Mouse (Mus musculus): ENCODE data around the gene Sla2.
"Not testable (repeated sequence)": the region's sequence is repeated elsewhere in the genome, so short reads cannot be mapped to it uniquely, and the experiment has no call there.

Gene Sla2

DNA sequence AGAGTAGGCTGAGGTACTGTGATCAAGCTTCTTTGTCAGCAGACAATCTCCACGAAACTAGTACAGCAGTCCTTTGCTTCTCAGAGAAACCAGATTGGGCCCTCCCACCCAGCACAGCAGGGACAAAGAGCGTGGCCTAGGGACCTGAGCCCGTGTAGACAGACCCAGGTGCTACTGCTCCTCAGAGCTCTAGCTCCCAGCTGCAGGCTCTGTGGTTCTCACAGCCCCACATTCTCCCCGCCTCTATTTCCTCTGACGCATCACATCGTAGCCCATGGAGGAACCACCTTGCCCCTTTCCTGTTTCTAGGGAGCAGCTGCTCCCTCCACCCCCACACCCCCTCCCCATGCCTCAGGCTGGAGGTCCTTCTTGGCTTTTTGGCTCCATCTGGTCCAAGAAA, at the start of gene Sla2:
TSS of gene Sla2 (minus strand) at position 176 of the 400 bp plus-strand sequence.
- no peak for DNase-seq

DNA sequence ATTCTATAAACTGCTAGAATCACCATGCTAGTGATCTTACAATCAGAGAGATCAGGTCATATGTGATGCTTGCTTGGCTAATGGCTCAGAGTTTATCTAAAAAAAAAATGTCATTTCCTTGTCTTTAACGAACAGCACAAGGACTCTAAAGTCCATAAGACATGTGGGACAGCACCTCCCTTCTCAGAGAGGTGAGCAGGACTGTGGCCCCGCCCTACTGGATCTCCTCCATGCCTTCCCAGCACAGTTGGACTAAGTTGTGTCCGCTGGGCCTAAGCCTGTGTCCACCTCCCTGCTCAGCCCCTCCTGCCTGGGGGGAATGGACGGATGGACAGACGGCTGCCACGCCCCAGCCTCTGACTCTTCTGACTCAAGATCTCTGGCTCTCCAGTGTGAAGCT, 48.0 kb upstream of the Sla2 start:
- peak; percentile 6 for DNase-seq

DNA sequence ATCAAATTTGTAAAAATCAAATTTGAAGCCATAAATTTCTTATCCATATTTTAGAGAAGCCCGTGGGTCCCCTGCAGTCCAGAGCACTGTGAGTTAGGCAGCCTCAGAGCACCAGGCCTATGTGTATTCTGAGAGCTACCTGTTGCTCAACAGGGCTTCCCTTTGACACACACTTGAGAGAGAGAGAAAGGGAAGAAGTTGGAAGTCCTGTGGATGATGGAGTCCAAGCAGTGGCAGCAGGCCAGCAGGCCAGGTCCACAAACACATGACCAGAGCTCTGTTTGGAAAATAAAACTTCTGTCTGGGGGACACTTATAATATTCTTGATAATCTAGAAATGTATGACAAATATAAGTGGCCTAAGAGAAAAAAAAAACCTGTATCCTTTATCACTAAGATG, 46.4 kb upstream of the Sla2 start:
- peak; percentile 13 for DNase-seq

DNA sequence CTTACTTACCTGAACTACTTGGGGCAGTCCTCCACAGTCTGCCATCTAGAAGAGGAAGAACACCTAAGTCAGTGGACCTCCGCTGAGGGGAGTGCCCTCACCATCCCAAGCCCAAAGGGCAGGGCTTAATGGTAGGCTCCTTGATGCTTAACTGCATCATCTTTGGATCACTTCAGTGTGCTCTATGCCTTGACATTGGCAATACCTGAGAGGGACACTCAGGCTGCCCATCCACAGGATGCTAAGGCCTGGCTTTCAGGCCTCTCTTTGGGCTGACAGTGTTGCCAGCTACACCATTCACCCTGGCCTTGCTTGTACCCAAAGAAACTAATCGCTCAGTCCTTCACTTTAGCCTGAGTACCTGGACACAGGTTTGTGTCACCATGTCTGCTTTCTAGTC, 44.4 kb upstream of the Sla2 start:
- no peak for DNase-seq

DNA sequence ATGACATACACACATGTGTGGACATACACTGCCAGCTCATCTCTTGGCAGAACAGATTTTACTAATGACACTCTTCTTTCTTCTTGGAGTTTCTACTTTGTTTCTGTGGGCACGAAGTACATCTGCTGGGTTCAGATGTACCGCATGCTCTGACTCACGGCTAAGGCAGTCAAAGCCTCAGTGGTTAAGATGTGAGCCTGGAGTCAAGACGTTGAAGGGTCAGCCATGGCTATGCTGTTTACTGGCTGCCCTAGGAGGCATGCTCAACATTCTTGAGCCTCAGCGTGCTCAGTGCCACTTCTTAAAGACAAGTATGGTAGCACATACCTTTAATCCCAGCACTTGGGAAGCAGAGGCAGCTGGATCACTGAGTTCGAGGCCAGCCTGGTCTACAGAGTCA, 43.6 kb upstream of the Sla2 start:
- DNase-seq, result no peak

DNA sequence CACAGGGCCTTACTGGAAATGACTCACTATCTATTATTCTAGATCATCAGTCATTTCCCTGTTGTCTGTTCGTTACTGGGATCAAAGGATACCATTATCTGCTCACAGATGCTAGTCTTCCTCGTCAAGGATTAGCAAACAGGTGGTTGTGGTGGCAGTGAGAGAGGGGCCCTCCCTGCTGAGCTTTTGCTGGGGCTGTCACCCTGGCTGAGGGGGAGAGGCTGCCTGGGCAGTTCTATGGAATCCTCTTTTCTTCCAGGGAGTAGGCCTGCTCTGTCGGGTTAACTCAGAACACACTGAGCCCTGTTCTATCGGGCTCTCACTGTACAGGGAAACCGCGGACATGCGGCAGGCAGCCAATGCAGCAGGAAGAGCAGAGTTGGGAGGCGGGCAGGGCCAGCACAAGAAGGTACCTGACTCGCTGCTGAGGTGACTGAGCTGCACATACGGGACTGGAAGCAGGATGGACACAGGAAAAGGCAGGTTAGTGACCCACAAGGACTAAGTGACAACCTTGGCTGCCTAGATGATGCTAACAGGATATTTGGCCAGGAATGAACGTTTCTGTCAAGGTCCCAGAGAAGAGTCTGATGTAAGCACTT, 42.6 kb upstream of the Sla2 start:
- peak; percentile 6 for DNase-seq

DNA sequence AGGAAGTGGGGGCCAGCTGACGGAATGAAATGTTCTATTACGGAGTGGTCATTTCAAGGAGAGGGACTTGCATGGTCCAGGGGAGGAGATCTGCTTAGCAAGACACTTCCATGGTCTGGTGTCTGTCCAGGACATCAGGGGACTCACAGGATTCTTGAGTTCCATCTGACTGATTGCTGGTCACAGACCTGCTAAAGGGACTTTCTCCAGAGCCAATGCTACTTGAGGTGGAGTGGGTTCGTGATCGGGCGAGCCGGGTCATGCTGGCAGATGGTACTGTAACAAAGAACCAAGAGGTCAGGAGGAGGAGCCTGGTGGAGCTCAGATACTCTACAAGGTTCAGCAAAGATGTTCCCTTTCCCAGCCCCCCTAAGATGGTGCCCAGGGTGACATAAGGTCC, 41.6 kb upstream of the Sla2 start:
- DNase-seq, result peak; percentile 3

DNA sequence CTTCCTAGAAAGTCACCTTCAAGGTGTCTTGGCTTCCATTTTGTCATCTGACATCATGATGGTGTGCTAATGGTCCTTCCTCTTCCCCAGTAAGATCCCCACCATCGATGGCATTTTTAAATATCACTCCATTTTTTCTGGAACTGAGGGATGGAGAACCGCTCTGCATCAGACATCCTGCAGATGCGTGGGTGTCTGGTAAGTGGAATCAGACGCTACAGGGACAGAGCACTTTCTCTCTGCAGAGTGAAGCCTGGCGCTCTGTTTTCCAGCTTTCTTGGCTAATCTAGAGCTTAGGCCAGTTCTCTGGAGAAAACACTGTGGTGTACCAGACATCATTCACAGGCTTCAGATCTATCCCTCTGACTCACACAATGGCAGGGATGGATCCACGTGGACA, 40.7 kb upstream of the Sla2 start:
- DNase-seq, result no peak

DNA sequence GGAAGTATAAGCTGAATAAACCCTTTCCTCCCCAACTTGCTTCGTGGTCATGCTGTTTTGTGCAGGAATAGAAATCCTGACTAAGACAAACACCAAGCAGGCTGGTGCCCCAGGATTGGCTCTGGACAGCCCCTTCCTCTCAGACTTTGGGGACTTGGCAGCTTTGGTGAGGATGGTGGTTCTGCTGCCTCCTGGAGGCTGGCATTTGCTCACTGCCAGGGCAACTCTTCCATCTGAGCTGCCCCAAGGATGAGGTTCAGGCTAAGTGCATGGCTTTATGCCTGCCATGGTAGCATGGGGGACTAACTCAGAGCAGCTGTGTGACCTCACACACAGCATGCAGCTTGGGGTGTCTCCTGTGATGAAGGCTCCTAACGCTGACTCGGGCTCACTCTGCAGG, 38.6 kb upstream of the Sla2 start:
- DNase-seq, result not testable (repeated sequence)

DNA sequence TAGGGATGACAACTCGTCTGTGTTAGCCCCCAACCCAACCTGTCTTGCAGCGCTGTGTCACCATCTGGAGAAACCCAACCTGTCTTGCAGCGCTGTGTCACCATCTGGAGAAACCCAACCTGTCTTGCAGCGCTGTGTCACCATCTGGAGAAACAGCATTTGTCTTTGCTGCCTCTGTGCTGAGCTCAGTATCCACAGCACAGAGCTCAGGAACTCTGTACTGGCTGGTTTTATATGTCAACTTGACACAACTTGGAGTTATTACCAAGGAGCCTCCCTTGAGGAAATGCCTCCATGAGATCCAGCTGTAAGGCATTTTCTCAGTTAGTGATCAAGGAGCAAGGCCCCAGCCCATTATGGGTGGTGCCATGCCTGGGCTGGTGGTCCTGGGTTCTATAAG, 38.1 kb upstream of the Sla2 start:
- not testable (repeated sequence) for DNase-seq

DNA sequence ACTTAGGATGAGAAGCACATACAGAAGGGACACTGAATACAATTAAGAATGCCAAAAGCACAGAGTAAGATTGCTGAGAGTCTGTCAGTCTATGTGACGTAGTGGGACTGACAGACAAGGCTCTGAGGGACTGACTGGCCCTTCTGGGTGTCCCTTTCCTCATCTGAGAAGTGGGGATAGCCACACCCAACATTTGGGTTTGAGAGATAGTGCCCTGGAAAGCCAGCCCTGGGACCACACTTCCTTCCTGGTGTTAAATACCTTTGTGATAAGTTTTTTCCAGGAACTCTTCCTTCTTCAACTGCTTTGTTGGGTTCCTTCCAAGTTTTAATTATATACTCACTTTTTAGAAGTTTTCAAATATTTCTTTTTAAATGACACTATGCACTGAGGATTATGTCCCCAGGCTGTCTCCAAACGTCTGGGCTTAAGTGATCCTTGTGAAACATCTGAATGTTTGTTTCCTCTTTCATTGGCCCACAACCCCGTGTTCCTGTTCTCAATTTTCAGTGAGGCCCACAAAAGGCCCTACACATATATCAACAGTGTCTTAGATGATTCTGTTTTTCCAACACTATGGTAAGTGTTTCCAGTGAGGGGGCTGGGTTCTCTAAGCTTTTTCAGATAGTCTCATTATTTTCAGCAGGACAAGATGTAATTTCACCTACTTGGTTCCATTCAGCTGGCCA, 37.4 kb upstream of the Sla2 start:
- DNase-seq, result no peak

DNA sequence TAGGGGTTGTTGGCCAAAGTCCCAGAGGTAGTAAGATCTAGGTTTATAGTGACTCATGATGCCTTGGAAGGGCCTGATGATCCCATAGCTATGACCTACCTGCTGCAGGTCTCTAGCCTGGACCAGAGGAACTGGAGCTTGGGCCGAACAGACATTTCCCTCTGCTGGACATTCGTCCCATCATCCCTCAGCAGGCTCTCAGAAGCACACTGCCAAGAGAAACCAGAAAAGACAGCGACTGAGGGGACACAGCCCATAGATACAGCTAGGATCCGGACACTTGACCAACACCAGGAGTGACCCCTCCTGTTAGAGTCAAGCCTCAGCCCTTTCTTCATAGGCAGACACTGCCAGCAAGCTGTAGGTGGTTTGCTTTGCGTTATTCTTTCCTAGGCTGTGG, 36.1 kb upstream of the Sla2 start:
- no peak for DNase-seq

DNA sequence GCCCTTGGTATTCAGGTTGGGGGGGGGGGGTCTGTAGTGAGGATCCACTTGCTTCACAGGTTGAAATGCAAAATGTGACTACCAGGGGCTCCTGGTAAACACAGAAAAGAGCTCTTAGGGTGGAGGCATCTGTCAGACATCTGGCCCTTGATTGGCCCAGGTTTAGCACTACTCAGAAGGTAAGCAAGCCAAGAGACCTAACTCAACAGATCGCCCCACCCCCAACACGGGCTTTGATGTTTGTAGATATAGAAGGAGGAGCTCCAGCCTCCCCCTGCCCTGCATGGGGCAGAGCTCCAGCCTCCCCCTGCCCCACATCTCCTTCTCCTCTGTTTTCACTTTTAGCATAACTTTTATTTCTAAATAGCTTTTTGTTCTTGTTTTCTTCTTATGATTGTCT, 32.8 kb upstream of the Sla2 start:
- no peak for DNase-seq

DNA sequence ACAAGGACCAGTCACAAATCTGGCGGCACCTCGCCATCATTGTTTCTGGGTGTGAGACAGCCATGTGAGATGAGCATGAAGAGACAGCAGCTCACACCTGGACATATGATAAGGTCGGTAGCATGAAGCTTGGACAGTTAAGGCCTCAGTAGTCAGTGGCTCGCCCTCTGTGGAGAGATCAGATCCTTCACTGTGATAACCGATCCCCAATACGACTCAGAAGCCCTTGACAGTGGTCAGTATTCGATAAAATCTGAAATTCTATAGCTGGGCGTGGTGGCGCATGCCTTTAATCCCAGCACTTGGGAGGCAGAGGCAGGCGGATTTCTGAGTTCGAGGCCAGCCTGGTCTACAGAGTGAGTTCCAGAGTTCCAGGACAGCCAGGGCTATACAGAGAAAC, 32.2 kb upstream of the Sla2 start:
- not testable (repeated sequence) for DNase-seq

DNA sequence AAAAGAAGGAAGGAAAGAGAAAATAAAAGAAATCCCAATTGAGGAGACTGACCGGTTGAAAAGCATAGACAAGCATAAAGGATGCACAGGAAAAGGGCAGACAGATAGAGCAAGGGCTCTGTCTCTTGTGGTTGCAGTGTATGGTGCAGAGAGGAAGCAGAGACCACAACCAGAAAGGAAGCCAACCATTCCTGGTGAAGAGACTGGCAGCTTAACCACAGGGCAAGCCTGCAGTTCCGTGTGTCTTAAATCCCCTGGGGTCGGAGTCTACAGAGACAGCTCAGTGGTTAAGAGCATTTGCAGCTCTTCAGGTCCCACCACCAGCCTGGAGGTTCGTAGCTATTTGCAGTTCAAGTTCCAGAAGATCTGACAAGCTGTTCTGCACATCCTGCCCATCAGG, 31.6 kb upstream of the Sla2 start:
- no peak for DNase-seq

DNA sequence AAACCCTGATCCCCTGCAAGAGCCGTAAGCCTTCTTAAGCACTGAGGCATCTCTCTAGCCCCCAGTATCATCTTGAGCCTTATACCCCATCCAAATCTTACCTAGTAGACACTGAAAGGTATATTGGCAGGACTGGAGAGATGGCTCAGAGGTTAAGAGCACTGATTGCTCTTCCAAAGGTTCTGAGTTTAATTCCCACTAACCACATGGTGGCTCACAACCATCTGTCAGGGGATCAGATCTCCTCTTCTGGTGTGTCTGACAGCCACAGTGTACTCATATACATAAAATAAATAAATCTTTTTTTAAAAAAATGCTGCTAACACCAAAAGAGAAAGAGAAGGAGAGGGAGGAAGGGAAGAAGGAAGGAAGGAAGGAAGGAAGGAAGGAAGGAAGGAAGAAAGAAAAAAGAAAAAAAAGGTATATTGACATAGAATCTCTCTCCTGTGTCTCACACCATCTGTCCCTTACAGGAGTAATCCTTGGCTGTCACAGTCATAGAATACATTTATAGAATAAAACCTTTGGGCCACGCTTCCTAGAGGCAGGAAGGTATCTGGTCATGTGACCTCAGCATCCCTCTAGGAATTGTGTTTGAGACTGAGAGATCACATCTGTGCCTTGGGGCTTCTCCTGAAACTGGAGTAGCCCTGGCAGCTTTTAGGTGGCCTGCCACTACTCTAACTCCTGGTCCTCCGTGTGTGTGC, 29.6 kb upstream of the Sla2 start:
- DNase-seq, result no peak

DNA sequence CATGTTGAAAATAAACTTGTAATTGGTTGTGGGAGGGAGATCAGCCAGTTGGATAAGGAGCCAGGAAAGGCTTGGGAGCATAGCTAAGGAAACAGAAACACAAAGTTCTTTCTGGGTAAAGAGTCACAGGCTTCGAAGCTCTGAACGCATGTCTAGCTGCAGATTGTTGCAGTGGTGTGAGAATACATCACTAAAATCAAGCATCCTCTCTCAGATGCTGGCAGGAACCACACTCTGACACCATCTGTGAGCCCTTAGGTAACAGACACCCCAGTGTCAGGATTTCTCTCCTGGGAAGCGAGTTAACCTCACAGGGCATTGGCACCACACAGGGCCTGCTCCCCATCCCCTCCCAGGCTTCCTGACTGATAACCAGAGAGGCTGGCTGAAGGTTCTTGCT, 28.6 kb upstream of the Sla2 start:
- DNase-seq, result no peak

DNA sequence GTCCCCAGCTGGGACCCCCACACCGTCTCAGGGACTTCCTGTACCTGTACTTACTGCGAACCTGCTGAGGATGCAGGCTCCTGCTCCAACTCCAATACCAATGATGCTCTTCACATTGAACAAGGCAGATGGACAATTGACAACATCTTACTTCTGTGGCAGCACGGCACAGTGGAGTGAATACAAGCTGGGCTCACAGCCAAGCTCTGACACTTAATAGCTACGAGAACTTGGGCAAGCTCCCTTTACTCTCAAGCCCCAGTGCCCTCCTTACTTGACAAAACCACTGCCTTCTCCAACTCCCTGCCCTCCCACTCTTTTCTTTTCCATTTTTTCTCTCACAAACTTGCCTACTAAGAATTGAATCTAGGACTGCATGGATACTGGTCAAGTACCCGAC, 26.2 kb upstream of the Sla2 start:
- no peak for DNase-seq

DNA sequence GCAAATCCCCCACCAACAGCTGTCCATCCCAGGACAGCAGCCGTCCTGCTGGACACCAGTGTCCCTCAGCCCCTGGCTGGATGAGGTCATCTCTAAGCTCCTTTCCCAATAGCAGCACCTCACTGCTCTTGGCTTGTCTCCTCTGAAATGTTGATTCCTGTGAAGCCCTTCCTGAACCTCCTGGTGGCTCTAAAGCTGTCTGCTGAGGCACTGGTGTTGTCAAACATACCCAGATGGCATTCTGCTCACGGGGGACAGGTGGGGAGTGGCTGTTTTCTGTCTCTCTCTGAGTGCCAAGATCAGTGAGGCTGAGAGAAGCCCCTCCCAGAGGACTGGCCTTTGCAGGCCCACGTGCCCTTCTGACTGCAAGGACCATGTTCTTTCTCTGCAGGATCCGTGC, 18.9 kb upstream of the Sla2 start:
- DNase-seq, result peak; percentile 72

DNA sequence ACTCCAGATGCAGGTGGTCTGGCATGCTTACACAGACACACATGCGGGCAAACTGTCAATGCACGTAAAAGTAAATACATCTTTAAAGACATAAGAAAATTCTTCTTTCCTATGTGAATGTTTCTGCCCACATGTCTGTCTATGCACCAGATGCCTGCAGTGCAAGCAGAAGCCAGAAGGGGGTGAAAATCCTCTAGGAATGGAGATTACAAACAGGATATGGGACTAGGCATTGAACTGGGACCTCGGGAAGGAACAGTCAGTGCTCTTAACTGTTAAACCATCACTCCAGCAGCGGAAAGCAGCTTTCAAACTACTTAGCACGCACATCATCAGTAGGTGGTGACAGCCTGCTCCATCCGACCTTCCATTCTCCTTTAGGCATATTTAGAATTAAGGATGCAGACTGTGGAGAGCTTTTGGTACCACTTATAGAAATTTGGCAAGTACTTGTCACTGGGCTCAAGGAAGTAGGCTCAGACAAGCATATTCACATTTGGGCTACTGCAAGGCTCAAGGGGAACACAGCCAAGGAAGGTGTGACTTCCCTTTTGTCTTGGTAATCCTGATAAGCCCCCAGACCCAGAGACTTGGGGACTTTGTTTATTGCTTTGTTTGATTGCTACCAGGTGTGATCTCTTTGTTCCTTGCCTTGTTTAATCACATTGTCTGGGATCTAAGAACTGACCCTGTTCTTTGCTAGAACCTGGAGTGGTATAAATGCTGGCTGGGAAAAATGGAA, 18.2 kb upstream of the Sla2 start:
- peak; percentile 70 for DNase-seq

DNA sequence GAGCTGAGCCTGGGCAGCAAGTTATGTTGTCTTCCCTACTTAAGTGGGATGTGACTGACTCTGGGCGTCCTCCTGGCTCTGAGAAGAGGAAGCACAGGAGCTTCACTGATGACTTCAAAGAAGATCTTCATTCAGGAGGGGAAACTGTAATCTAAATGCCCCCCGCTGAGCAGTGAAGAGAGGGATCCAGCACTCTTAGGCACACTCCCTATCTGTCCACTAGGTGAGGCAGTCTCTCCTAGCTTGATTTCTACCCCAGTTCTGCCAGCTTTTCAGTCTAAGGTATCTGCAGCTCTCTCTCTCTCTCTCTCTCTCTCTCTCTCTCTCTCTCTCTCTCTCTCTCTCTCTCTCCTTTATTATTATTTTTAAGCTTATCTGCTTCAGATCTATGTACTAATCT, 16.4 kb upstream of the Sla2 start:
- no peak for DNase-seq

DNA sequence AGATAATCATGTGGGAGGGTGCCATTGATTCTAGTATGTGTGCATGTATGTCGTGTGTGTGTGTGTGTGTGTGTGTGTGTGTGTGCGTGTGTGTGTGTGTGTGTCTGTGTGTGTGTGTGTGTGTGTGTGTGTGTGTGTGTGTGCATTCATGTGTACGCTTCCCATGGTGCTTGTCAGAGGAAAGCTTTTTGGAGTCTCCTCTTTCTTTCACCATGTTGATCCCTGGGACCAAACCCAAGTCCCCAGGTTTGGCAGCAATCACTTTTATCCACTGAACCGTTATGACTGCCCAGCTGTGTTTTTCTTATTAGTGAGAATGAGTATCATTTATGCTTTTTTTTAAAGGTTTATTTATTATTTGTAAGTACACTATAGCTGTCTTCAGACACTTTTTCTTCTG, 15.4 kb upstream of the Sla2 start:
- not testable (repeated sequence) for DNase-seq

DNA sequence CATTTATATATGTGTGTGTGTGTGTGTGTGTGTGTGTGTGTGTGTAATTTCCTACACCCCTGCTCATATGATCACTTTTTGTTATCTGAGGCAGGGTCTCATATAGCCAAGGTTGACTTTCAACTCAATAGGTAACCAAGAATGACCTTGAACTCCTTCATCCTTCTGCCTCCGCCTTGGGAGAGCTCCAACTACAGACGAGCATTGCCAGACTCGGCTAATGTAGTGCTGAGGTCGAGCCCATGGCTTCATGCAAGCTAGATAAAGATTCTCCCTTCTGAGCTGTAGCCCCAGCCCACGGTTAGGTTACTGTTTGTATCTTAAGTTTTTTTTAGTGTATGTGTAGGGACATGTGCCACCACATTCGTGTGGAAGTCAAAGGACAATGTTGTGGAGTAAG, 14.9 kb upstream of the Sla2 start:
- DNase-seq, result no peak

DNA sequence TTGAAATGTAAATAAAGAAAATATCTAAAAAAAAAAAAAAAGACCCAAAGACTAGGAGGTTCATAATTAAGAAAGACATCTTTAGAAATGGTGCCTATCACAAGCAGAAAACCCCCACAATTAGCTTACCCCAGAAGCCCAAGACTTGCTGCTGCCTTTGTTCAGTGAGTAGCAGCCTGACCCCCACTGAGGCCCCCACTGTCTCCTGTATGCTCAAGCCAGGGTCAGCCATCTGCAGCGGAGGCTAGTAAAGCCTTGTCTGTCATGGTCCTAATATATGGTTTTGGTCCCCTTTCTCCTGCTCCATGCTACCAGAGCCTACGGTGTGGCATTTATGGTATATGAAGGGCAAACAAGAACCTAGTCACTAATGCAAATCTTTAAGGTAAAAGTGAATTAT, 14.4 kb upstream of the Sla2 start:
- no peak for DNase-seq
